ENCODE assay signal across 23 mouse cellular contexts in genomic region chr19:55268150-55268549, GRCm38 (mm10). TPM values are rescaled to one million over a fixed set of nuclear protein-coding genes. Genes with fewer than 3 reads are reported as not detected.
DNase-seq lines count a peak whose midpoint lies in the region; ATAC-seq and TF ChIP-seq lines count a peak whose summit lies in the region.
"Had no signal": no experiment of that assay in that cellular context is flagged by ENCODE, and none has a peak within 500 bp of the region (broad histone marks: within the 10 kb centered on the region; RNA-seq: fewer than 3 reads in every experiment).

No protein-coding gene starts in this region.

- peaks cover 19% of the 10 kb centered on the region; the same call in 1 of the 2 replicates for H3K4me1 ChIP-seq in kidney, adult 2 months (ENCODE audit: control insufficient read depth, insufficient read depth, low read length)
- H3K4me1 ChIP-seq in kidney, postnatal 0 days (replicated peaks; ENCODE audit: insufficient read depth, low read length) = 0 out of 2 replicates have a peak, but pooled peaks cover 21% of the 10 kb centered on the region
- H3K4me1 ChIP-seq: hindbrain, embryonic 15.5 days; limb, embryonic 12.5 days; neural tube, embryonic 12.5 days had no signal

- DNase-seq in kidney, adult 2 months = peak; percentile 74
- no peak for DNase-seq in kidney, postnatal 10 days
- peak; percentile 42 for DNase-seq in adipocyte (ENCODE audit: low spot score)
- DNase-seq in kidney, postnatal 0 days (ENCODE audit: low spot score) = no peak
- DNase-seq in lung, postnatal 36 days = peak; percentile 68
- no peak for DNase-seq in embryo, embryonic 10 days (ENCODE audit: low spot score)
- no peak for DNase-seq in ovary, postnatal 10 days (ENCODE audit: low spot score)
- DNase-seq: cerebellum, postnatal 10 days; gastrocnemius, postnatal 14 days; heart, postnatal 14 days; right cerebral cortex, postnatal 4 days; thymus, postnatal 25 days had no signal

- H3K9me3 ChIP-seq in kidney, postnatal 0 days (replicated peaks; ENCODE audit: low read length) = no peaks in the 10 kb centered on the region
- H3K9me3 ChIP-seq: embryonic facial prominence, embryonic 10.5 days; heart, embryonic 10.5 days; hindbrain, embryonic 15.5 days; limb, embryonic 12.5 days; megakaryocyte, embryonic 14.5 days; neural tube, embryonic 12.5 days had no signal

- peak overlapping the region; percentile 70 for H3K27ac ChIP-seq in kidney, adult 2 months (ENCODE audit: insufficient read depth, low read depth, low read length)
- H3K27ac ChIP-seq in kidney, postnatal 0 days = peak overlapping the region; percentile 86
- H3K27ac ChIP-seq: embryonic facial prominence, embryonic 10.5 days; heart, embryonic 10.5 days; hindbrain, embryonic 15.5 days; left cerebral cortex, adult 2 months; limb, embryonic 12.5 days; neural tube, embryonic 12.5 days had no signal

- TF ChIP-seq CTCF in kidney, adult 2 months (conservative IDR thresholded peaks at IDR 0.05; ENCODE audit: insufficient read depth, insufficient read length, low read depth, low read length) = no peak
- TF ChIP-seq CTCF in kidney, postnatal 0 days (IDR thresholded peaks at IDR 0.05; ENCODE audit: low read depth) = no peak

- H3K27me3 ChIP-seq in kidney, adult 2 months (replicated peaks; ENCODE audit: control insufficient read depth, insufficient read depth, low read length) = no peaks in the 10 kb centered on the region
- H3K27me3 ChIP-seq in kidney, postnatal 0 days (ENCODE audit: insufficient read depth, low read length) = no peaks in the 10 kb centered on the region
- H3K27me3 ChIP-seq: CH12.LX; hindbrain, embryonic 15.5 days; limb, embryonic 12.5 days; megakaryocyte, embryonic 14.5 days; neural tube, embryonic 12.5 days had no signal

- no peak overlapping the region for H3K9ac ChIP-seq in kidney, postnatal 0 days (ENCODE audit: low read depth, low read length)
- H3K9ac ChIP-seq: hindbrain, embryonic 15.5 days; limb, embryonic 12.5 days; neural tube, embryonic 12.5 days had no signal

- H3K4me2 ChIP-seq in kidney, postnatal 0 days (ENCODE audit: low read length) = no peak overlapping the region
- H3K4me2 ChIP-seq: hindbrain, embryonic 15.5 days; limb, embryonic 12.5 days; neural tube, embryonic 12.5 days had no signal

- TF ChIP-seq POLR2A in kidney, adult 2 months (IDR thresholded peaks at IDR 0.05; ENCODE audit: low read depth, low read length) = no peak

- ATAC-seq in kidney, postnatal 0 days (replicated peaks; ENCODE audit: low FRiP score, low read depth) = peak; percentile 69; the same call in 1 of the 2 replicates
- no peak for ATAC-seq in erythroid progenitor cell, adult 5-6 weeks (replicated peaks; ENCODE audit: low FRiP score, poor library complexity, severe bottlenecking)
- ATAC-seq: activated CD4-positive, CD25-positive, alpha-beta regulatory T cell, adult 4 months had no signal

- 18% methylated on average over 3 of the region's 3 CpGs for WGBS in kidney, adult 2 months
- WGBS in kidney, postnatal 0 days = 41% methylated on average over 3 of the region's 3 CpGs

- no peaks in the 10 kb centered on the region; the same call in 1 of the 2 replicates for H3K36me3 ChIP-seq in kidney, adult 2 months (ENCODE audit: control insufficient read depth, insufficient read depth, low read length)
- no peaks in the 10 kb centered on the region for H3K36me3 ChIP-seq in kidney, postnatal 0 days (ENCODE audit: insufficient read depth, low read length)
- H3K36me3 ChIP-seq: embryonic facial prominence, embryonic 10.5 days; hindbrain, embryonic 15.5 days; limb, embryonic 12.5 days; neural tube, embryonic 12.5 days had no signal

- no peak overlapping the region for H3K4me3 ChIP-seq in kidney, adult 2 months (ENCODE audit: insufficient read depth, low read depth, low read length)
- no peak overlapping the region for H3K4me3 ChIP-seq in kidney, postnatal 0 days (replicated peaks; ENCODE audit: low read depth, low read length)
- H3K4me3 ChIP-seq: embryonic facial prominence, embryonic 10.5 days; erythroblast, embryonic 14.5 days; heart, embryonic 10.5 days; hindbrain, embryonic 15.5 days; left cerebral cortex, adult 2 months; limb, embryonic 12.5 days; megakaryocyte, embryonic 14.5 days; neural tube, embryonic 12.5 days had no signal

RNA-seq across cellular contexts. Expression of gene Acsl5, which starts 16.4 kb away (rescaled TPM):
- 26.8 and 29.3 TPM in 2 replicates for polyA plus RNA-seq in kidney, adult 2 months (2012; rRNA removed)
- polyA plus RNA-seq in kidney, postnatal 0 days (2015; fragmentation: Nextera tagmentation; extraction: Ambion mirVana) = 60.6 and 64.8 TPM in 2 replicates
- total RNA-seq in erythroid progenitor cell, adult 5-6 weeks (2015; ENCODE audit: low replicate concordance) = 47.4 and 62.0 TPM in 2 replicates
- total RNA-seq in erythroid progenitor cell, adult 5-6 weeks (2017; ENCODE audit: low replicate concordance) = 29.8 and 68.9 TPM in 2 replicates

RNA-seq across cellular contexts. Expression of gene Gucy2g, which starts 27.1 kb away (rescaled TPM):
- polyA plus RNA-seq in kidney, adult 2 months (2012; rRNA removed) = 0.88 and 1.1 TPM in 2 replicates
- polyA plus RNA-seq in kidney, postnatal 0 days (2015; fragmentation: Nextera tagmentation; extraction: Ambion mirVana) = 0.34 and 0.36 TPM in 2 replicates
- not detected in 2 replicates for total RNA-seq in erythroid progenitor cell, adult 5-6 weeks (2015; ENCODE audit: low replicate concordance)
- total RNA-seq in erythroid progenitor cell, adult 5-6 weeks (2017; ENCODE audit: low replicate concordance) = not detected in 2 replicates
- total RNA-seq: CH12.LX had no signal
- polyA plus RNA-seq: activated CD4-positive, CD25-positive, alpha-beta regulatory T cell, adult 4 months; embryonic facial prominence, embryonic 10.5 days; erythroblast, embryonic 14.5 days; heart, embryonic 10.5 days; limb, embryonic 12.5 days; neural tube, embryonic 12.5 days had no signal

RNA-seq across cellular contexts. Expression of gene Zdhhc6, which starts 47.7 kb away (rescaled TPM):
- polyA plus RNA-seq in kidney, adult 2 months (2012; rRNA removed) = 22.5 and 29.1 TPM in 2 replicates
- 79.9 and 92.8 TPM in 2 replicates for polyA plus RNA-seq in kidney, postnatal 0 days (2015; fragmentation: Nextera tagmentation; extraction: Ambion mirVana)
- 13.8 and 39.6 TPM in 2 replicates for total RNA-seq in erythroid progenitor cell, adult 5-6 weeks (2015; ENCODE audit: low replicate concordance)
- 38.4 and 41.1 TPM in 2 replicates for total RNA-seq in erythroid progenitor cell, adult 5-6 weeks (2017; ENCODE audit: low replicate concordance)

RNA-seq across cellular contexts. Expression of gene Vti1a, which starts 47.9 kb away (rescaled TPM):
- polyA plus RNA-seq in kidney, adult 2 months (2012; rRNA removed) = 15.7 and 15.9 TPM in 2 replicates
- polyA plus RNA-seq in kidney, postnatal 0 days (2015; fragmentation: Nextera tagmentation; extraction: Ambion mirVana) = 22.4 and 24.5 TPM in 2 replicates
- total RNA-seq in erythroid progenitor cell, adult 5-6 weeks (2015; ENCODE audit: low replicate concordance) = 22.0 and 40.7 TPM in 2 replicates
- total RNA-seq in erythroid progenitor cell, adult 5-6 weeks (2017; ENCODE audit: low replicate concordance) = 52.6 and 80.7 TPM in 2 replicates

Comparison
In these comparisons a context has a peak if more than half of its experiments do, and no peak if none do; other contexts are left out.
1. DNase-seq: peak in kidney, adult 2 months (single experiment), adipocyte (single experiment) and lung, postnatal 36 days (single experiment); none in kidney, postnatal 10 days (single experiment), kidney, postnatal 0 days (single experiment), embryo, embryonic 10 days (single experiment) and ovary, postnatal 10 days (single experiment).